Mouse (Mus musculus) brain, embryonic 18.5 days (tissue): ENCODE results near the gene Vps35l.

ENCODE experiments used
- DNase-seq: peaks from one replicate; pipeline ENCODE4 v3.0.0-alpha.2; 2012; ENCODE audit warnings: low read depth, low spot score

Gene Vps35l

GRCm38 (mm10) chr7:118879466-118880029 lies 139.5 kb downstream of the Vps35l start:
- DNase-seq: no peak

DNA sequence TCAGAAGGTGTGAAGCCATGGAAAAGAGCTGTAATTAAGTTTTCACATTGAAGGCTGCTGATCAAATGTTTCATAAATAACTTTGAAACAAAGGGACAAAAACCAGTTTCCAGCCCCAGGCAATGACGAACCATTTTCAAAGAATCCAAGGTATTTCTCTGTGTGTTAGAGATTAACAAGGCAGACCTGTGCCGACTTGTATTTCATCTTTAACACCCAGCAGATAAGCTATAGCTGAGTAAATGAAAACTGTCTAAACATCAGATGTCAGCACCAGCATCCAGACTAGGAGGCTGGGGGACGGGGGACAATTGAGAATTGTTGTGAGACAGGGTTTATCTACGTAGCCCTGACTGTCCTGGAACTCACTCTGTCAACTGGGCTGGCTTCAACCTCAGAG lies 143.9 kb downstream of the Vps35l start:
- no peak for DNase-seq

DNA sequence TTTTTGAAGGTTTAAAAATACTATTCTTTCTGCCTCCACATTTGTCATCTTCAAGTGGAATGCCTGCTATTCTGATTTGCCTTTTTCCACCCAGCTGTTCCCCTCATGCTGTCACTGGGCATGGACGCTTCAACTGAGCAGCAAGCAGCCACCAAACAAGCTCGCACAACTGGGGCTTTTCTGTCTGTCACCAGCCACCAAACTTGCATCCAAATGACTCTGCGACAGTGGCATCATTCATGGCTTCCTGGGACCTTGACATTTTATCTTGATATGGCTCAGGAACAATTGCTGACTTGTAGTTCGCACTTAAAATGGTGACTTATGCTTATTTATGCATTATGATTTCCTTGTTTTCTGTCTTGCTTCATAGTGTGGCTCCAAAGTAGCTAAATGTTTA lies 144.9 kb downstream of the Vps35l start:
- DNase-seq: no peak

GRCm38 (mm10) chr7:118887303-118888055 lies 147.5 kb downstream of the Vps35l start:
- DNase-seq: no peak

- DNase-seq: no peak
Measured at GRCm38 (mm10) chr7:118889046-118889680, 149.1 kb downstream of the Vps35l start.
